Mouse (Mus musculus) testis, adult 2 months (tissue): ENCODE data around the gene Nox1.

Source experiments
- CTCF ChIP-seq: fragments of 200-500 bp; IDR thresholded peaks from 2 replicates; pipeline ENCODE4 v1.5.1; 2012; ENCODE audit warnings: low read depth, mild to moderate bottlenecking, inconsistent platforms, low read length, moderate library complexity; ENCODE audit not compliant: control insufficient read depth, insufficient read depth, insufficient replicate concordance
- POLR2A ChIP-seq: fragments of 200-500 bp; IDR thresholded peaks from 2 replicates; pipeline ENCODE4 v1.6.1; 2012; ENCODE audit warnings: low read depth, mild to moderate bottlenecking, inconsistent platforms, low read length, moderate library complexity; ENCODE audit not compliant: control insufficient read depth

- no peak for TF ChIP-seq CTCF
- TF ChIP-seq POLR2A = no peak
Observed at GRCm38 (mm10) chrX:134233048-134233447, 11.3 kb upstream of the Nox1 start.
